In the genomic region with DNA sequence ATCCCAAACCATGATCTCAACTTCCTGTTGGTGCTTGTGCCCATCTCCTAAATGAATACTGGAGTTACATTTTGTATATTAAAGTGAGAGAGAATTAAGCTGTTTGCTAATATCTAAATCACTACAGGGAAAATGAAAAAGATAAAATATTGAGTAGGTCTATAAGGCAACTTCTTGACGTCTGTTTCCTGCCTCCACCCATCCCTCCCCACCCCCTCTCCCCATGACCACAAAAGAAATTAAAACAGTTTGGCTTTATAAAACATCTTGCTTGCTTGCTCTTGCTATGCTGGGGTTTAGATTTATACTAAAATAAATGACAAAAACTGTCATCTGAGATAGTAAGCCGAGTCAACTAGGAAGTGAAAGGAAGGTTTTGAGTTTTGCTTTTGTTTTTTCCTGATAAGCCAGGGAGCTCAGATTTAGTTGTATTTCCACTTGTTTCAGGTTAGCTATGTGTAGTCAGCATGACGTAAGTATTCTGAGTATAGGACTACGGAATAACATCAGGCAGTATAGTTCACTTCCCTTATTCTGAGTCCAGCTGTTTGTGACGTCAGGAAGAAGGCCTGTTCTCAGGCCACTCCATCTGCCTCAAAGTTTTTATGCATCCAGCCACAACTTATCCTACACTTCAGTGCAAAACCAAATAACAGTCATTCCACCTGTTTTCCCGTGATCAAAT, we compare ENCODE assay signal across 1 mouse cellular context.
TF ChIP-seq lines count a peak whose summit lies in the region.

No protein-coding gene starts in this region.

TF ChIP-seq in CH12.LX, 34 proteins besides CTCF, POLR2A, EP300 and RAD21 (continued from another document):
- TF ChIP-seq SIN3A (IDR thresholded peaks at IDR 0.05; ENCODE audit: low read length): 0 out of 2 replicates have a peak, but pooled peaks have one; percentile 60
TF ChIP-seq in CH12.LX: peak in this region for 16.
